Mouse (Mus musculus) MEL (cell line): ENCODE data around the gene C5ar2. TPM values are rescaled to one million over a fixed set of nuclear protein-coding genes. Genes with fewer than 3 reads are reported as not detected.
A peak's percentile ranks its signal among the peaks of the same experiment; 100 is the strongest.
"Not testable (repeated sequence)": the region's sequence is repeated elsewhere in the genome, so short reads cannot be mapped to it uniquely, and the experiment has no call there.

Experiments
- DNase-seq: peaks from one replicate; pipeline ENCODE4 v3.0.0; 2011; ENCODE audit warnings: low read depth, low spot score
- H3K27ac ChIP-seq: 2 replicates; pipeline ENCODE4 v1.5.1; 2012; ENCODE audit warnings: low read depth, mild to moderate bottlenecking, control low read depth, low read length, moderate library complexity; ENCODE audit not compliant: control insufficient read depth
- H3K27me3 ChIP-seq, 2 experiments: fragments of 150-350 bp in 1 of 2; sonication (generic) in 1 of 2; 2 replicates each; pipeline ENCODE4 v1.6.1; 2012; ENCODE audit warnings: low read length in 2 of 2, mild to moderate bottlenecking in 2 of 2, improper control_type of control experiment in 1 of 2, moderate library complexity in 1 of 2; ENCODE audit not compliant: insufficient read depth in 2 of 2, control insufficient read depth in 1 of 2
- H3K36me3 ChIP-seq, 2 experiments: 2 replicates each; pipeline ENCODE4 v1.6.1; 2012 to 2014; ENCODE audit warnings: low read length in 2 of 2, improper control_type of control experiment in 1 of 2, inconsistent platforms in 1 of 2, mild to moderate bottlenecking in 1 of 2; ENCODE audit not compliant: insufficient read depth in 2 of 2, control insufficient read depth in 1 of 2
- H3K4me1 ChIP-seq, 2 experiments: fragments of 150-350 bp in 1 of 2; sonication (generic) in 1 of 2; 2 replicates each; pipeline ENCODE4 v1.6.1; 2012; ENCODE audit warnings: low read length in 2 of 2, improper control_type of control experiment in 1 of 2, mild to moderate bottlenecking in 1 of 2; ENCODE audit not compliant: insufficient read depth in 2 of 2, control insufficient read depth in 1 of 2
- H3K4me3 ChIP-seq, 2 experiments: fragments of 150-350 bp in 1 of 2; sonication (generic) in 1 of 2; 2 replicates each; pipeline ENCODE4 v1.5.1; 2012; ENCODE audit warnings: low read depth in 2 of 2, low read length in 2 of 2, mild to moderate bottlenecking in 2 of 2, moderate library complexity in 2 of 2, control low read depth in 1 of 2, improper control_type of control experiment in 1 of 2; ENCODE audit not compliant: control insufficient read depth in 1 of 2, insufficient read depth in 1 of 2
- H3K79me2 ChIP-seq: 2 replicates; pipeline ENCODE4 v1.6.1; 2012; ENCODE audit warnings: mild to moderate bottlenecking, low read length, moderate library complexity; ENCODE audit not compliant: control insufficient read depth, poor library complexity, insufficient read depth
- H3K9ac ChIP-seq: 2 replicates; pipeline ENCODE4 v1.6.1; 2012; ENCODE audit warnings: low read depth, mild to moderate bottlenecking, control low read depth, low read length, moderate library complexity; ENCODE audit not compliant: control insufficient read depth, poor library complexity, severe bottlenecking
- H3K9me3 ChIP-seq: fragments of 150-350 bp; sonication (generic); replicated peaks from 2 replicates; pipeline ENCODE4 v1.6.1; 2012; ENCODE audit warnings: mild to moderate bottlenecking, low read length, improper control_type of control experiment, moderate library complexity; ENCODE audit not compliant: insufficient read depth
- BHLHE40 ChIP-seq: IDR thresholded peaks from 2 replicates; pipeline ENCODE4 v1.6.1; 2012; ENCODE audit warnings: low read depth, mild to moderate bottlenecking, inconsistent platforms, low read length, improper control_type of control experiment, borderline replicate concordance
- ELF1 ChIP-seq: IDR thresholded peaks from 2 replicates; pipeline ENCODE4 v1.6.1; 2014; ENCODE audit warnings: low read depth, mild to moderate bottlenecking, inconsistent platforms, low read length, improper control_type of control experiment, moderate library complexity
- EP300 ChIP-seq, 2 experiments: IDR thresholded peaks; 2 replicates each; pipeline ENCODE4 v1.6.1; 2011; ENCODE audit warnings: improper control_type of control experiment in 2 of 2, low read length in 2 of 2, low read depth in 1 of 2, mild to moderate bottlenecking in 1 of 2
- ETS1 ChIP-seq: IDR thresholded peaks from 2 replicates; pipeline ENCODE4 v1.6.1; 2012; ENCODE audit warnings: low read depth, mild to moderate bottlenecking, inconsistent platforms, low read length, improper control_type of control experiment, moderate library complexity
- GABPA ChIP-seq: IDR thresholded peaks from 2 replicates; pipeline ENCODE4 v1.6.1; 2012; ENCODE audit warnings: low read depth, mild to moderate bottlenecking, inconsistent platforms, low read length, improper control_type of control experiment, moderate library complexity
- MXI1 ChIP-seq: IDR thresholded peaks from 2 replicates; pipeline ENCODE4 v1.6.1; 2011; ENCODE audit warnings: mild to moderate bottlenecking, low read depth, low read length, improper control_type of control experiment
- NELFE ChIP-seq: IDR thresholded peaks from 2 replicates; pipeline ENCODE4 v1.6.1; 2011; ENCODE audit warnings: low read depth, low read length, improper control_type of control experiment
- POLR2A ChIP-seq, 2 experiments: IDR thresholded peaks; 2 replicates each; pipeline ENCODE4 v1.6.1; 2011 to 2012; ENCODE audit warnings: low read length in 2 of 2, mild to moderate bottlenecking in 2 of 2, control low read depth in 1 of 2, improper control_type of control experiment in 1 of 2, low read depth in 1 of 2, moderate library complexity in 1 of 2; ENCODE audit not compliant: control insufficient read depth in 1 of 2, insufficient read depth in 1 of 2, poor library complexity in 1 of 2
- POLR2AphosphoS2 ChIP-seq: IDR thresholded peaks from 2 replicates; pipeline ENCODE4 v1.6.1; 2011; ENCODE audit warnings: low read length, improper control_type of control experiment
- POLR2AphosphoS5 ChIP-seq: IDR thresholded peaks from 2 replicates; pipeline ENCODE4 v1.6.1; 2012; ENCODE audit warnings: low read depth, borderline replicate concordance, mild to moderate bottlenecking, inconsistent platforms, low read length, moderate library complexity, mixed read lengths
- SIN3A ChIP-seq: IDR thresholded peaks from 2 replicates; pipeline ENCODE4 v1.6.1; 2012; ENCODE audit warnings: low read length, improper control_type of control experiment, inconsistent platforms
- SMC3 ChIP-seq: IDR thresholded peaks from 2 replicates; pipeline ENCODE4 v1.6.1; 2011; ENCODE audit warnings: low read depth, low read length, improper control_type of control experiment
- TAL1 ChIP-seq: IDR thresholded peaks from 2 replicates; pipeline ENCODE4 v1.6.1; 2012; ENCODE audit warnings: mild to moderate bottlenecking, inconsistent platforms, low read length, moderate library complexity, mixed read lengths
- TBP ChIP-seq: IDR thresholded peaks from 2 replicates; pipeline ENCODE4 v1.8.0; 2011; ENCODE audit warnings: low read depth, low read length, improper control_type of control experiment
- USF1 ChIP-seq: IDR thresholded peaks from 2 replicates; pipeline ENCODE4 v1.6.1; 2014; ENCODE audit warnings: low read depth, mild to moderate bottlenecking, inconsistent platforms, low read length, improper control_type of control experiment, moderate library complexity
- ZNF384 ChIP-seq: IDR thresholded peaks from 2 replicates; pipeline ENCODE4 v1.6.1; 2012; ENCODE audit warnings: low read depth, mild to moderate bottlenecking, inconsistent platforms, low read length, improper control_type of control experiment
- polyA plus RNA-seq, 2 experiments: library from polyadenylated mRNA; stranded (reverse) in 1 of 2; unstranded in 1 of 2; fragments of >175 nt in 1 of 2; fragments of >200 nt in 1 of 2; gene quantifications; 2 replicates each; pipeline versions ENCODE4 v1.2.1 to v1.2.4; 2012; ENCODE audit warnings: low replicate concordance in 2 of 2, low read depth in 1 of 2; ENCODE audit not compliant: insufficient read length in 2 of 2, insufficient read depth in 1 of 2, missing spikeins in 1 of 2
- total RNA-seq: library from RNA; depleted of rRNA; stranded (reverse); fragments of 300-350 nt; gene quantifications from 2 replicates; pipeline ENCODE4 v1.2.3, GENCODE M21; 2012

The C5ar2 gene
- total and polyA plus RNA-seq, 3 experiments, result 0.49 to 1.7 TPM; not detected in 1

GRCm38 (mm10) chr7:16272681-16273080, 28.7 kb upstream of the C5ar2 start (continued):
- TF ChIP-seq NELFE, result no peak; the same call in 1 of the 2 replicates
- no peak for TF ChIP-seq BHLHE40
- TF ChIP-seq SMC3, result no peak
- TF ChIP-seq TBP, result no peak
- TF ChIP-seq POLR2AphosphoS5, result no peak
- peak; percentile 44 for TF ChIP-seq TAL1
- no peak for TF ChIP-seq ZNF384

- peaks cover 34% of the 10 kb centered on the region for H3K79me2 ChIP-seq
- H3K36me3 ChIP-seq, result peaks cover 0 to 12% of the 10 kb centered on the region in 2 experiments; a peak in 2 of 4 replicates
- TF ChIP-seq GABPA, result no peak
- H3K4me1 ChIP-seq, result peaks cover 2 to 21% of the 10 kb centered on the region in 2 experiments
- DNase-seq, result no peak
- H3K9ac ChIP-seq, result no peak overlapping the region
- no peaks in the 10 kb centered on the region for H3K27me3 ChIP-seq
- no peaks in the 10 kb centered on the region for H3K9me3 ChIP-seq
- H3K4me3 ChIP-seq, result no peak overlapping the region
- no peak overlapping the region for H3K27ac ChIP-seq
These were observed 27.2 kb upstream of the C5ar2 start for GRCm38 (mm10) chr7:16271139-16271538.

GRCm38 (mm10) chr7:16266593-16266992, 22.6 kb upstream of the C5ar2 start:
- not testable (repeated sequence) for H3K4me3 ChIP-seq, H3K79me2 ChIP-seq, H3K27me3 ChIP-seq, H3K27ac ChIP-seq, H3K9me3 ChIP-seq, H3K9ac ChIP-seq
- TF ChIP-seq ETS1 (peak; percentile 51), POLR2AphosphoS2 (peak; percentile 46; the same call in 1 of the 2 replicates), MXI1 (0 out of 2 replicates have a peak, but pooled peaks have one; percentile 21), ELF1 (0 out of 2 replicates have a peak, but pooled peaks have one; percentile 23), POLR2AphosphoS5 (0 out of 2 replicates have a peak, but pooled peaks have one; percentile 16), USF1 (0 out of 2 replicates have a peak, but pooled peaks have one; percentile 22), SIN3A (peak; percentile 26), EP300 (IDR thresholded peaks at IDR 0.05; ENCODE audit: low read depth in 1 of 2, low read length in 2 of 2) (0 out of 4 replicates have a peak, but pooled peaks of 1 of the 2 experiments have one; percentile 5), POLR2A (IDR thresholded peaks at IDR 0.05; ENCODE audit: control insufficient read depth in 1 of 2, insufficient read depth in 1 of 2, low read depth in 1 of 2, low read length in 2 of 2, poor library complexity in 1 of 2) (peak in 1 of 2 experiments; percentile 44; a peak in 1 of 4 replicates), BHLHE40 (peak; percentile 60; the same call in 1 of the 2 replicates), TBP (0 out of 2 replicates have a peak, but pooled peaks have one; percentile 24)
- Histone ChIP-seq H3K4me1 (peaks cover 2 to 15% of the 10 kb centered on the region in 2 experiments; a peak in 3 of 4 replicates), H3K36me3 (peaks cover 0 to 13% of the 10 kb centered on the region in 2 experiments; a peak in 2 of 4 replicates)
- DNase-seq, result peak; percentile 85
